Mouse (Mus musculus): ENCODE results near the gene Lss. TPM values are rescaled to one million over a fixed set of nuclear protein-coding genes. Genes with fewer than 3 reads are reported as not detected.

Lss gene
- total RNA-seq, 2 experiments from 2014 or later: 6.5 to 9.8 TPM

- no peak for DNase-seq (ENCODE audit: low spot score)
Measured at GRCm38 (mm10) chr10:76554061-76554460, 22.7 kb downstream of the Lss start.

GRCm38 (mm10) chr10:76561972-76562371 lies 30.6 kb downstream of the Lss start, which contains the start of gene Spatc1l:
TSS of gene Spatc1l (plus strand) at chr10:76562272.
- DNase-seq (ENCODE audit: low spot score): no peak

- no peak for DNase-seq (ENCODE audit: low spot score)
Measured at GRCm38 (mm10) chr10:76569996-76570685, 38.8 kb downstream of the Lss start.

- DNase-seq (ENCODE audit: low spot score): no peak
Measured at GRCm38 (mm10) chr10:76571070-76571469, 39.7 kb downstream of the Lss start.

- no peak for DNase-seq (ENCODE audit: low spot score)
Measured at GRCm38 (mm10) chr10:76572151-76572550, 40.8 kb downstream of the Lss start.

GRCm38 (mm10) chr10:76575374-76575773 lies 44.0 kb downstream of the Lss start, which contains the start of gene Ftcd:
TSS of gene Ftcd (plus strand) at chr10:76575648.
- no peak for DNase-seq (ENCODE audit: low spot score)

- DNase-seq (ENCODE audit: low spot score): no peak
Measured at GRCm38 (mm10) chr10:76576920-76577319, 45.5 kb downstream of the Lss start.

GRCm38 (mm10) chr10:76584138-76584537 lies 52.8 kb downstream of the Lss start:
- DNase-seq (ENCODE audit: low spot score): no peak

- DNase-seq (ENCODE audit: low spot score): no peak
Measured at GRCm38 (mm10) chr10:76586190-76586589, 54.8 kb downstream of the Lss start.

GRCm38 (mm10) chr10:76590197-76590596 lies 58.8 kb downstream of the Lss start:
- DNase-seq (ENCODE audit: low spot score): no peak

GRCm38 (mm10) chr10:76596338-76596737 lies 65.0 kb downstream of the Lss start:
- no peak for DNase-seq (ENCODE audit: low spot score)

- no peak for DNase-seq (ENCODE audit: low spot score)
Measured at GRCm38 (mm10) chr10:76602690-76603089, 71.3 kb downstream of the Lss start.

Other genes starting within 250 kb of the Lss start
- gene Dip2a, start 186.3 kb upstream of the Lss start, total RNA-seq (2021): 1 to 10 TPM; 3.2 to 3.5 TPM
- gene AC141477.1, start 91.1 kb upstream of the Lss start, total RNA-seq (2021): not detected
- gene Pcnt, start 88.8 kb upstream of the Lss start, total RNA-seq (2021): 10 to 100 TPM; 59.1 to 63.4 TPM
- under 1 TPM in 1 of 2 experiments, not detected in 1; 0.23 TPM for gene 2610028H24Rik, start 82.5 kb upstream of the Lss start, total RNA-seq (2021)
- gene Mcm3ap, start 62.7 kb upstream of the Lss start, total RNA-seq (2021): 10 to 100 TPM; 16.9 to 18.4 TPM
- gene Ybey, start 62.5 kb upstream of the Lss start, total RNA-seq (2021): 1 to 10 TPM; 3.8 to 3.9 TPM
- not detected for gene Spatc1l, start 30.7 kb downstream of the Lss start, total RNA-seq (2021)
- under 1 TPM in 1 of 2 experiments, not detected in 1; 0.57 TPM for gene Ftcd, start 44.1 kb downstream of the Lss start, total RNA-seq (2021)
- 10 to 100 TPM; 32.0 to 33.3 TPM for gene Col6a2, start 92.0 kb downstream of the Lss start, total RNA-seq (2021)
- 10 to 100 TPM; 28.2 to 28.5 TPM for gene Col6a1, start 194.6 kb downstream of the Lss start, total RNA-seq (2021)

All from gastrocnemius, adult 18-20 months (tissue).